Mouse (Mus musculus) small intestine, adult 2 months (tissue): Measurements from ENCODE around the gene C87977. TPM values are rescaled to one million over a fixed set of nuclear protein-coding genes. Genes with fewer than 3 reads are reported as not detected.
"Not testable (repeated sequence)": the region's sequence is repeated elsewhere in the genome, so short reads cannot be mapped to it uniquely, and the experiment has no call there.

ENCODE experiments used
- H3K27ac ChIP-seq: fragments of 200-500 bp; 2 replicates; pipeline ENCODE4 v1.5.1; 2012; ENCODE audit warnings: low read depth, low read length, control low read depth, inconsistent platforms; ENCODE audit not compliant: insufficient read depth
- H3K27me3 ChIP-seq: fragments of 200-500 bp; 2 replicates; pipeline ENCODE4 v1.6.1; 2012; ENCODE audit warnings: mild to moderate bottlenecking, moderate library complexity, low read length, inconsistent platforms; ENCODE audit not compliant: control insufficient read depth, insufficient read depth
- H3K36me3 ChIP-seq: fragments of 200-500 bp; 2 replicates; pipeline ENCODE4 v1.6.1; 2012; ENCODE audit warnings: mild to moderate bottlenecking, low read length, control low read depth, inconsistent platforms; ENCODE audit not compliant: control insufficient read depth, insufficient read depth
- H3K4me1 ChIP-seq: fragments of 200-500 bp; 2 replicates; pipeline ENCODE4 v1.6.1; 2012; ENCODE audit warnings: low read length, inconsistent platforms, mixed read lengths; ENCODE audit not compliant: control insufficient read depth, insufficient read depth, insufficient read length
- H3K4me3 ChIP-seq: fragments of 200-500 bp; 2 replicates; pipeline ENCODE4 v1.5.1; 2012; ENCODE audit warnings: low read depth, mild to moderate bottlenecking, control low read depth, inconsistent platforms, low read length, moderate library complexity
- CTCF ChIP-seq: fragments of 200-500 bp; IDR thresholded peaks from 2 replicates; pipeline ENCODE4 v1.5.1; 2012; ENCODE audit warnings: low read depth, mild to moderate bottlenecking, control low read depth, inconsistent platforms, low read length, moderate library complexity, mixed read lengths; ENCODE audit not compliant: insufficient replicate concordance, insufficient read length; ENCODE audit errors: extremely low read depth
- POLR2A ChIP-seq: fragments of 200-500 bp; IDR thresholded peaks from 2 replicates; pipeline ENCODE4 v1.6.1; 2012; ENCODE audit warnings: low read depth, mild to moderate bottlenecking, control low read depth, inconsistent platforms, low read length, moderate library complexity
- WGBS: fragments of 180-500 bp; shearing (Covaris S2); methylation state at CpG from one replicate; pipeline ENCODE4 v1.1.7; 2018; 5-methylcytosine and 5-hydroxymethylcytosine counted together
- polyA plus RNA-seq: library from polyadenylated mRNA; depleted of rRNA; stranded (reverse); fragments of >200 nt; gene quantifications from 2 replicates; pipeline ENCODE4 v1.2.3, GENCODE M21; 2012; rRNA removed

Gene C87977
- polyA plus RNA-seq = not detected in 2 replicates

- H3K4me3 ChIP-seq, H3K36me3 ChIP-seq, H3K27ac ChIP-seq, H3K27me3 ChIP-seq, H3K4me1 ChIP-seq: not testable (repeated sequence)
- 70% methylated on average over 1 of the region's 1 CpGs for WGBS
Observed at GRCm38 (mm10) chr4:144213218-144213617, at the start of gene C87977. Gene C87977 (minus strand): TSS chr4:144213318.

- not testable (repeated sequence) for H3K27me3 ChIP-seq, H3K4me1 ChIP-seq, H3K4me3 ChIP-seq, H3K36me3 ChIP-seq, H3K27ac ChIP-seq
Observed at GRCm38 (mm10) chr4:144254768-144255167, 41.6 kb upstream of the C87977 start.

GRCm38 (mm10) chr4:144190419-144190818, 22.7 kb downstream of the C87977 start, which contains the start of gene Oog2:
Gene Oog2 (plus strand): TSS chr4:144190719.
- Histone ChIP-seq H3K27me3 (no peaks in the 10 kb centered on the region), H3K4me3 (no peak within 1 kb of the TSS), H3K27ac (no peak within 1 kb of the TSS), H3K36me3 (no peaks in the 10 kb centered on the region), H3K4me1 (no peaks in the 10 kb centered on the region)
- TF ChIP-seq POLR2A (no peak), CTCF (no peak)
- WGBS = 25% methylated on average over 1 of the region's 1 CpGs

- H3K27ac ChIP-seq = no peak within 1 kb of the TSS
- no peak within 1 kb of the TSS for H3K4me3 ChIP-seq
- no peaks in the 10 kb centered on the region for H3K36me3 ChIP-seq
- H3K4me1 ChIP-seq = no peaks in the 10 kb centered on the region
- no peaks in the 10 kb centered on the region for H3K27me3 ChIP-seq
- WGBS = 73% methylated on average over 1 of the region's 1 CpGs
- TF ChIP-seq CTCF (no peak), POLR2A (no peak)
Observed at GRCm38 (mm10) chr4:144162563-144162962, 50.6 kb downstream of the C87977 start, which contains the start of gene Oog3. Gene Oog3 (minus strand): TSS chr4:144162663.

Other genes starting within 250 kb of the C87977 start
- gene Gm13101, start 246.4 kb downstream of the C87977 start, polyA plus RNA-seq = not detected in 2 replicates
- not detected in 2 replicates for gene Pramef17, start 218.9 kb downstream of the C87977 start, polyA plus RNA-seq
- gene Pramel4, start 154.2 kb downstream of the C87977 start, polyA plus RNA-seq = not detected in 2 replicates
- gene Gm13102, start 106.8 kb downstream of the C87977 start, polyA plus RNA-seq = not detected in 2 replicates
- not detected in 2 replicates for gene Oog3, start 50.7 kb downstream of the C87977 start, polyA plus RNA-seq
- not detected in 2 replicates for gene Oog2, start 22.6 kb downstream of the C87977 start, polyA plus RNA-seq
- not detected in 2 replicates for gene Pramel5, start 67.2 kb upstream of the C87977 start, polyA plus RNA-seq
- not detected in 2 replicates for gene Gm13128, start 116.9 kb upstream of the C87977 start, polyA plus RNA-seq
- not detected in 2 replicates for gene Gm13119, start 144.6 kb upstream of the C87977 start, polyA plus RNA-seq
- gene Pramef20, start 164.6 kb upstream of the C87977 start, polyA plus RNA-seq = not detected in 2 replicates
- gene Pramef12, start 195.1 kb upstream of the C87977 start, polyA plus RNA-seq = not detected in 2 replicates
- gene 1700012P22Rik, start 225.5 kb upstream of the C87977 start, polyA plus RNA-seq = not detected in 2 replicates
- not detected in 2 replicates for gene Gm9944, start 240.0 kb upstream of the C87977 start, polyA plus RNA-seq